Mouse (Mus musculus) testis, adult 2 months (tissue): ENCODE measurements around the gene Naaladl2. TPM values are rescaled to one million over a fixed set of nuclear protein-coding genes. Genes with fewer than 3 reads are reported as not detected.

Experiments used
- H3K27ac ChIP-seq: fragments of 200-500 bp; 2 replicates; pipeline ENCODE4 v1.5.1; 2012; ENCODE audit warnings: low read depth, low read length; ENCODE audit not compliant: control insufficient read depth, insufficient read depth
- H3K27me3 ChIP-seq: fragments of 200-500 bp; 2 replicates; pipeline ENCODE4 v1.6.1; 2012; ENCODE audit warnings: mild to moderate bottlenecking, low read length, moderate library complexity; ENCODE audit not compliant: control insufficient read depth, insufficient read depth
- H3K36me3 ChIP-seq: fragments of 200-500 bp; 2 replicates; pipeline ENCODE4 v1.6.1; 2012; ENCODE audit warnings: mild to moderate bottlenecking, low read length; ENCODE audit not compliant: control insufficient read depth, insufficient read depth
- H3K4me1 ChIP-seq: fragments of 200-500 bp; 2 replicates; pipeline ENCODE4 v1.6.1; 2012; ENCODE audit warnings: low read length; ENCODE audit not compliant: control insufficient read depth, insufficient read depth
- H3K4me3 ChIP-seq: fragments of 200-500 bp; 2 replicates; pipeline ENCODE4 v1.5.1; 2012; ENCODE audit warnings: low read depth, mild to moderate bottlenecking, low read length, moderate library complexity, mixed read lengths; ENCODE audit not compliant: control insufficient read depth
- CTCF ChIP-seq: fragments of 200-500 bp; IDR thresholded peaks from 2 replicates; pipeline ENCODE4 v1.5.1; 2012; ENCODE audit warnings: low read depth, mild to moderate bottlenecking, inconsistent platforms, low read length, moderate library complexity; ENCODE audit not compliant: control insufficient read depth, insufficient read depth, insufficient replicate concordance
- POLR2A ChIP-seq: fragments of 200-500 bp; IDR thresholded peaks from 2 replicates; pipeline ENCODE4 v1.6.1; 2012; ENCODE audit warnings: low read depth, mild to moderate bottlenecking, inconsistent platforms, low read length, moderate library complexity; ENCODE audit not compliant: control insufficient read depth
- polyA plus RNA-seq: library from polyadenylated mRNA; depleted of rRNA; stranded (reverse); fragments of >200 nt; gene quantifications from 2 replicates; pipeline ENCODE4 v1.2.3, GENCODE M21; 2012

Naaladl2 gene
- polyA plus RNA-seq, 1 experiment: 1.8 TPM

GRCm38 (mm10) chr3:24556617-24557016 lies 587.4 kb downstream of the Naaladl2 start:
- no peaks in the 10 kb centered on the region for H3K4me1 ChIP-seq
- H3K27ac ChIP-seq: no peak overlapping the region
- H3K4me3 ChIP-seq: no peak overlapping the region
- H3K27me3 ChIP-seq: no peaks in the 10 kb centered on the region
- no peaks in the 10 kb centered on the region for H3K36me3 ChIP-seq
- TF ChIP-seq CTCF: no peak
- no peak for TF ChIP-seq POLR2A

GRCm38 (mm10) chr3:24553701-24554100 lies 590.4 kb downstream of the Naaladl2 start:
- Histone ChIP-seq H3K4me3 (no peak overlapping the region), H3K36me3 (no peaks in the 10 kb centered on the region), H3K27me3 (no peaks in the 10 kb centered on the region), H3K27ac (no peak overlapping the region), H3K4me1 (no peaks in the 10 kb centered on the region)
- no peak for TF ChIP-seq CTCF
- TF ChIP-seq POLR2A: no peak

- Histone ChIP-seq H3K27ac (no peak overlapping the region), H3K4me1 (no peaks in the 10 kb centered on the region), H3K4me3 (no peak overlapping the region), H3K27me3 (no peaks in the 10 kb centered on the region), H3K36me3 (no peaks in the 10 kb centered on the region)
- TF ChIP-seq POLR2A (no peak), CTCF (no peak)
Measured at GRCm38 (mm10) chr3:24552631-24553030, 591.4 kb downstream of the Naaladl2 start.

GRCm38 (mm10) chr3:24533775-24534458 lies 610.1 kb downstream of the Naaladl2 start:
- TF ChIP-seq CTCF (no peak), POLR2A (no peak)
- Histone ChIP-seq H3K27me3 (no peaks in the 10 kb centered on the region), H3K4me1 (no peaks in the 10 kb centered on the region), H3K36me3 (no peaks in the 10 kb centered on the region), H3K4me3 (no peak overlapping the region), H3K27ac (no peak overlapping the region)

DNA sequence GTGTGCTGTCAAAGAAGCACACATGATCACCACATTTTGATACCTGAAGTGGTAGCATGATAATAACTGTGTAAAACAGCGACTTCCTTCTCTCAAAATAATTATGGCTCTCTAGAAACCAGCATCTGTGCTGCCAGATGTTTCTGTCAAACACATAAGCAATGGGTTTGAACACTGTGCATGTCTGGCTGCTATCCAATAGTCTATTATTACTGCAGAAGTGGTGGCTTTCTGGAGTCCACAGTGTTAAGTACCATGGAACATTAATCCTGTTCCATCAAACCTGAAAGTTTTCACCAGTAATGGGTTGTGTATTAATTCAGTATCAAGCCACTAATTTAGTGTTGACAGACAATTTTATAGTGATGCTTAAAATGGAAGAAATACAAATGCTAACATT lies 629.1 kb downstream of the Naaladl2 start:
- H3K27ac ChIP-seq: no peak overlapping the region
- no peak for TF ChIP-seq CTCF
- no peak for TF ChIP-seq POLR2A
- H3K36me3 ChIP-seq: no peaks in the 10 kb centered on the region
- H3K4me1 ChIP-seq: no peaks in the 10 kb centered on the region
- H3K4me3 ChIP-seq: no peak overlapping the region
- no peaks in the 10 kb centered on the region for H3K27me3 ChIP-seq

- no peak overlapping the region for H3K27ac ChIP-seq
- no peak for TF ChIP-seq POLR2A
- TF ChIP-seq CTCF: no peak
- no peaks in the 10 kb centered on the region for H3K36me3 ChIP-seq
- no peak overlapping the region for H3K4me3 ChIP-seq
- no peaks in the 10 kb centered on the region for H3K27me3 ChIP-seq
- H3K4me1 ChIP-seq: no peaks in the 10 kb centered on the region
Measured at GRCm38 (mm10) chr3:24486456-24487112, 657.5 kb downstream of the Naaladl2 start.

DNA sequence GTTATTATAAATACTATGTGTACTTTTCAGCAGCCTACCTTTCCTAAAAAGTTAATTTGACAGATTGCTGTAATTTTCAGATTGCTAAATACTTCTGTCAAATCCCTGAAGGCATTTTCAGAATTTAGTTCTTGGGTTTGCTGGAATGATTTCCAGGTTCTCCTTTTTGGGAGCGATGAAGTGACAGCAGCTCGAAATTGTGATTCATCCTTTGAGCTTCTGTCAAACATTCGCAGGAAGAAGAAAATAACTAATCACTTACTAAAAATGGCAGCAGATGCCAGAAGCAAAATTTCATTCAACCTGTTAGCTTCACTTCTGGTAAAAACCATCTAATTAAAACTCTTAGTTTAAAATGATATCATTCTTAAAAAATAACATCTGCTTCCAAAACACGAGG lies 680.1 kb downstream of the Naaladl2 start:
- H3K4me3 ChIP-seq: no peak overlapping the region
- TF ChIP-seq POLR2A (no peak), CTCF (no peak)
- H3K27ac ChIP-seq: no peak overlapping the region
- H3K36me3 ChIP-seq: no peaks in the 10 kb centered on the region
- no peaks in the 10 kb centered on the region for H3K27me3 ChIP-seq
- H3K4me1 ChIP-seq: no peaks in the 10 kb centered on the region
